Mouse (Mus musculus) right cerebral cortex, postnatal 4 days (tissue): Measurements from ENCODE around the gene Egfl8.

Experiments used
- DNase-seq: peaks from one replicate; pipeline ENCODE4 v3.0.0-alpha.2; 2022

Egfl8 gene

GRCm38 (mm10) chr17:34646906-34647787 lies 31.4 kb upstream of the Egfl8 start, which contains the start of gene Atf6b:
TSS of gene Atf6b (plus strand) at chr17:34647146.
- DNase-seq = peak; percentile 88

- no peak for DNase-seq
Measured at GRCm38 (mm10) chr17:34645831-34646511, 30.2 kb upstream of the Egfl8 start.

- no peak for DNase-seq
Measured at GRCm38 (mm10) chr17:34645256-34645829, 29.6 kb upstream of the Egfl8 start.

GRCm38 (mm10) chr17:34644608-34645007 lies 28.8 kb upstream of the Egfl8 start, which contains the start of gene Fkbpl:
TSS of gene Fkbpl (plus strand) at chr17:34644764.
- peak; percentile 88 for DNase-seq

GRCm38 (mm10) chr17:34643944-34644343 lies 28.2 kb upstream of the Egfl8 start:
- DNase-seq = no peak

- DNase-seq = no peak
Measured at GRCm38 (mm10) chr17:34643379-34643778, 27.6 kb upstream of the Egfl8 start.

GRCm38 (mm10) chr17:34641945-34642344 lies 26.2 kb upstream of the Egfl8 start:
- DNase-seq = no peak

- DNase-seq = no peak
Measured at GRCm38 (mm10) chr17:34640778-34641601, 25.2 kb upstream of the Egfl8 start.

- DNase-seq = no peak
Measured at GRCm38 (mm10) chr17:34639461-34640255, 23.9 kb upstream of the Egfl8 start.

GRCm38 (mm10) chr17:34637459-34637858 lies 21.7 kb upstream of the Egfl8 start:
- DNase-seq = no peak

GRCm38 (mm10) chr17:34635671-34636070 lies 19.9 kb upstream of the Egfl8 start:
- DNase-seq = no peak

- peak; percentile 55 for DNase-seq
Measured at GRCm38 (mm10) chr17:34632261-34632691, 16.5 kb upstream of the Egfl8 start.

- no peak for DNase-seq
Measured at GRCm38 (mm10) chr17:34631647-34632046, 15.9 kb upstream of the Egfl8 start.

GRCm38 (mm10) chr17:34630761-34631301 lies 15.1 kb upstream of the Egfl8 start:
- no peak for DNase-seq

GRCm38 (mm10) chr17:34629796-34630603 lies 14.2 kb upstream of the Egfl8 start:
- no peak for DNase-seq

- peak; percentile 54 for DNase-seq
Measured at GRCm38 (mm10) chr17:34629221-34629751, 13.5 kb upstream of the Egfl8 start, which contains the start of gene Prrt1. TSS of gene Prrt1 (plus strand) at chr17:34629533.

- DNase-seq = no peak
Measured at GRCm38 (mm10) chr17:34628644-34628967, 12.8 kb upstream of the Egfl8 start.

GRCm38 (mm10) chr17:34627943-34628643 lies 12.3 kb upstream of the Egfl8 start, which contains the start of gene Ppt2:
TSS of gene Ppt2 (minus strand) at chr17:34628510.
- no peak for DNase-seq
